Mouse (Mus musculus): ENCODE measurements around the gene Wdr25.
"Not testable (repeated sequence)": the region's sequence is repeated elsewhere in the genome, so short reads cannot be mapped to it uniquely, and the experiment has no call there.

Wdr25 gene

GRCm38 (mm10) chr12:108892989-108893714 is at the start of gene Wdr25:
TSS of gene Wdr25 (plus strand) at chr12:108893631.
- in situ Hi-C loops (cut with MboI): no loop called here

DNA sequence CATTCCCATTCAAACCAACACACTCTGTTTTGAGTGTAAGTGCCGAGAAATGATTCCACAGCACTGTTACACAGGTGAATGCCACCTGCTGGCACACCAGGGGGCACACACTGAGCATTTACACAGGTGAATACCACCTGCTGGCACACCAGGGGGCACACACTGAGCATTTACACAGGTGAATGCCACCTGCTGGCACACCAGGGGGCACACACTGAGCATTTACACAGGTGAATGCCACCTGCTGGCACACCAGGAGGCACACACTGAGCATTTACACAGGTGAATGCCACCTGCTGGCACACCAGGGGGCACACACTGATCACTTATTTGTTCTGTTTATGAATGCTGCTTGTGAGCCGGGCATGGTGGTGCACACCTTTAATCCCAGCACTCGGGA is 45.4 kb upstream of the Wdr25 start:
- in situ Hi-C loops (cut with MboI): not testable (repeated sequence)

DNA sequence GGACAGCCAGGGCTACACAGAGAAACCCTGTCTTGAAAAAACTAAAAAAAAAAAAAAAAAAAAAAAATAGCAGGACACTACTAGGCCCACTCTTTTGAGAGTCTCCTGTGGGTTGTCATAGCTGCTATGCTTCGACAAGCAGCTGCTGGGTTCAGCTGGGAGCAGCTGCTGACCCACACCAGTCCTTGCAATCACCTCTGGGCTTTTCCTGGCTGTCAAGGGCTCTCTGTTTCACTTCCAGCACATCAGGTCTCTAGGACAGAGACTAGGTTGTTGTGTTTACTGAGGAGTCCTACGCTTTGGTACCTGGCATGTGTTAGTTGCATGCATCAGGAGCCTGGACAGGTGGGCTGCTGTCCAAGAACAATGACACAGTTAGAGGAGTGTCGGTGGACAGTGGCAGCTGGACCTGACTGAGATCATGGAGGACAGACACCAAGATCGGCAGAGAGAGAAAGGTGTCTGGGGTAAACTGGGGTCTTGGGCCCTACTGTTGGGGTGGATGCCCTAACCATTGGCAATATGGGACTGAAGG is 43.9 kb upstream of the Wdr25 start:
- in situ Hi-C loops (cut with MboI): no loop called here

DNA sequence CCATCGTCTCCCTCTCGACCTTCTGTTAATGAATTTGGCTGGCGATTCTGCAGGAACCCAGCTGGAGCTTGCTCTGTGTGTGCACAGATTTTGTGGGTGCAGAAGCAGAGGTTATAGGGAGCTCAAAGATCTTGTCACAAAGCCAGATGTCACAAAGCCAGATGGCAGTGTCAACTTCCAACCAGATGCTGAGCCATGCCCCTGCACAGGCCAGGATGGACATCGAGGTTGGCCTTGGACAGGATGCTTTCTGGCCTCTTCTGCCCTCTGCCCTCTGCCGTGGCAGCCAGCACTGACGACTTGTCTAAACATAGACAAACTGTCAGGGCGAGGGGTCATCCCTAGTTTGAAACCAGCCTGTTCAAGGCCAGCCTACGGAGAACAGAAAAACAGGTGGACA is 43.3 kb upstream of the Wdr25 start:
- in situ Hi-C loops (cut with MboI): no loop called here

DNA sequence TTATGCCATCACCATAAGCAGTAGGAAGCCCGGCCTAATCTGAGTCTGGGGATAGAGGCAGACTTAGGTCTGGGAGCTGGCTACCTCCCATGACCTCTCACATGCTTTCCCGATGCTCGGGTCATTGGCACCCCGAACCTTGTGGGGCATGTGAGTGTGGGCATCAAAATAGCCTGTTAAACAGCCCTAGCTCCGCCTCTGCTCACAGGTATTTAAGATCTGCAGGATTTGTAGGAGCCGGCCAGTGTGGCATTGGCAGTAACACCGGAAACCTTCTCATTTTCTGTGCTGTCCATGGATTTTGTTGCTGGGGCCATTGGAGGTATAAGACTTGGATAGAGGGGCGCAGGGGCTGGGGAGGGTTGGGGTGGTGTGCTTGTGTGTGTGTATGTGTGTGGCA is 42.5 kb upstream of the Wdr25 start:
- in situ Hi-C loops (cut with MboI): no loop called here

DNA sequence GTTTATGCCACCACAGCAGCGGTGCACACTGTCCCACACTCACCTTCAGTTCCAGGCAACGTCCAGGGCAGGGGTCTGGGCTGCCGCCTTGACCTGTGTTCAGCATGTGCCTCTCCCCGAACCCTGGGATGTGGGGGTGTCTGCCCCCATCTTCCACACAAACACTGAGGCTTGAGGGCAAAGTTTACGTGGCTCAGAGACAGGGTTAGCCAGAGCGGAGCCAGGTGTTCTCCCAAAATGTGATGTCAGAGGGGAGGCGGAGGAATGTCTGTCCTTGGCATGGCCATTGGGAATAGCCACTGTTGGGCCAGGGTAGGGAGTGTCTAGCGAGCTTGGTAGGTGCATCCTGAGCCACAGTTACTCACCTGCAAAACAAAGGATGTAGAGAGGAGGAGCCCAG is 40.6 kb upstream of the Wdr25 start:
- in situ Hi-C loops (cut with MboI): no loop called here

GRCm38 (mm10) chr12:108855081-108855480 is 38.4 kb upstream of the Wdr25 start:
- in situ Hi-C loops (cut with MboI): no loop called here

GRCm38 (mm10) chr12:108856186-108856585 is 37.2 kb upstream of the Wdr25 start:
- in situ Hi-C loops (cut with MboI): no loop called here

DNA sequence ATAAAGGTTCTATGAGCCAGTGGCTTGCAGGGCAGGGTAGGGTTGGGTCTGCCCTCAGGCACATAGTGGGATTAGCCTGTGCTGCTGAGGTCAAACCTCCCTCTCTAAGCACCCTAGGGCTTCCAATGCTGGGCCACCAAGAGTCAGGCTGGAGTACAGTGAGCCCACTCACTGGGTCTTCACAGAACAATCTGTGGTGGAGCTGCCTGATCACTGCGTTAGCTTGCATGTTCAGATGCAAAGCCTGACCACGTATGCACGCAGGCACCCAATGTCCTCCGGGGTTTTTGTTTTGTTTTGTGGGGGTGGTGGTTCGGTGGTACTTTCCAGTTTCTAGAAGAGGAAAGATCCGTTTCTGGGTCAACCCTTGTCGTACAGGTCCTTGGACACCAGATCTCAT is 36.3 kb upstream of the Wdr25 start:
- in situ Hi-C loops (cut with MboI): no loop called here

GRCm38 (mm10) chr12:108857589-108858184 is 35.7 kb upstream of the Wdr25 start:
- in situ Hi-C loops (cut with MboI): no loop called here

GRCm38 (mm10) chr12:108858486-108858885 is 34.9 kb upstream of the Wdr25 start:
- in situ Hi-C loops (cut with MboI): no loop called here

- in situ Hi-C loops (cut with MboI): no loop called here
Observed at GRCm38 (mm10) chr12:108865007-108865494, 28.4 kb upstream of the Wdr25 start.

GRCm38 (mm10) chr12:108869575-108869974 is 23.9 kb upstream of the Wdr25 start:
- in situ Hi-C loops (cut with MboI): no loop called here

DNA sequence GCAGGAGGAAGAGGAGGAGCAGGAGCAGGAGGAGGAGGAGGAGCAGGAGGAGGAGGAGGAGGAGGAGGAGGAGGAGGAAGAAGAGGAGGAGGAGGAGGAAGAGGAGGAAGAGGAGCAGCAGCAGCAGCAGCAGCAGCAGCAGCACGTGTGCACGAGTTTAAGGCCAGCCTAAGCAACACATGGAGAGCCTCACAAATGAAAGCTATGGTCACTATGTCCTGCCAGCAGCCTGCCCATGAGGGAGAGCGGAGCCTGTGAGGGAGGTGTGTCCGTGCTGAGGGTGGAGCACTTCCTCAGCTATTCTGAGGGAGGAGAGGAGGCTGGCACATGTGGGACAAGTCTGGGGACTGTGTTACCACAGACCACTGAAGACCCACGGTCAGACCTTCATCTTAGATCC is 20.3 kb upstream of the Wdr25 start:
- in situ Hi-C loops (cut with MboI): no loop called here

- in situ Hi-C loops (cut with MboI): no loop called here
Observed at GRCm38 (mm10) chr12:108879138-108879537, 14.3 kb upstream of the Wdr25 start.

- in situ Hi-C loops (cut with MboI): no loop called here
Observed at GRCm38 (mm10) chr12:108880606-108881005, 12.8 kb upstream of the Wdr25 start.

DNA sequence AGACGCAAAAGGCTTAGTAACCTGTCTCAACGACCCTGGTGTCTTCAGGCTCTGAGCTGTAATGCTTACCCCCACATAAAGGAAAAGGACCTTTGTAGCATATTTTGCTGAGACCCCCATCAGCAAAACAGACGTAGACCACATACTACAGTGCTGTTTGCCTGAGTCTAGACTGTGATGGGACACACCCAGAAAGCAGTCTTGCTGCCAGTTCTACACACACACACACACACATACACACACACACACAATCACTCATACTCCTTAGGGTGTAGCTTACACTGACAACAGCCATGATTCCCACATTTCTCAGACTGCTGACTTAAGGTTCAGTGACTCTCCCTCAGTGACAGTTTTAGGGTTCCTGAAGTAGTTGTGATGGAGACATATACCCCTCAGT is 12.2 kb upstream of the Wdr25 start:
- in situ Hi-C loops (cut with MboI): no loop called here

GRCm38 (mm10) chr12:108882776-108883175 is 10.7 kb upstream of the Wdr25 start:
- in situ Hi-C loops (cut with MboI): no loop called here

- in situ Hi-C loops (cut with MboI): no loop called here
Observed at GRCm38 (mm10) chr12:108885906-108886305, 7.5 kb upstream of the Wdr25 start.

- in situ Hi-C loops (cut with MboI): no loop called here
Observed at GRCm38 (mm10) chr12:108887077-108887476, 6.4 kb upstream of the Wdr25 start.

DNA sequence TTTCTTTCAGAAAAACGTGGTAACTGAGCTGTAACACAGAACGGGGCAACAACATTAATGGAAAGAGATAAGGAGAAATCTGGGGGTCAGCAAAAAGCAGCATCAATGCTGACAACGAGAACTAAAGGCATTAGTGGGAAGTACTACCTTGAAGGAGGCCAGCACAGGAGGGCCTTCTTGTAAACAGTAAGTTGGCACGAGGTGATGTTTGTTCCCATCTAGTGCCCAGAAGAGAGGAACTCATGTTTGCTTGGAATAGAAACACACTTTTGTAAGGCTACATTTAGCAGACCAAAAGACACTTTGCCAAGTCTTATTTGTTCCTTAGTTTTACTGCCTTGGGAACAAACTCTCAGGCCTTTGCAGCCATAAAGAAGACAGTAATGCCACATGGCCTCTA is 4.8 kb upstream of the Wdr25 start:
- in situ Hi-C loops (cut with MboI): no loop called here

DNA sequence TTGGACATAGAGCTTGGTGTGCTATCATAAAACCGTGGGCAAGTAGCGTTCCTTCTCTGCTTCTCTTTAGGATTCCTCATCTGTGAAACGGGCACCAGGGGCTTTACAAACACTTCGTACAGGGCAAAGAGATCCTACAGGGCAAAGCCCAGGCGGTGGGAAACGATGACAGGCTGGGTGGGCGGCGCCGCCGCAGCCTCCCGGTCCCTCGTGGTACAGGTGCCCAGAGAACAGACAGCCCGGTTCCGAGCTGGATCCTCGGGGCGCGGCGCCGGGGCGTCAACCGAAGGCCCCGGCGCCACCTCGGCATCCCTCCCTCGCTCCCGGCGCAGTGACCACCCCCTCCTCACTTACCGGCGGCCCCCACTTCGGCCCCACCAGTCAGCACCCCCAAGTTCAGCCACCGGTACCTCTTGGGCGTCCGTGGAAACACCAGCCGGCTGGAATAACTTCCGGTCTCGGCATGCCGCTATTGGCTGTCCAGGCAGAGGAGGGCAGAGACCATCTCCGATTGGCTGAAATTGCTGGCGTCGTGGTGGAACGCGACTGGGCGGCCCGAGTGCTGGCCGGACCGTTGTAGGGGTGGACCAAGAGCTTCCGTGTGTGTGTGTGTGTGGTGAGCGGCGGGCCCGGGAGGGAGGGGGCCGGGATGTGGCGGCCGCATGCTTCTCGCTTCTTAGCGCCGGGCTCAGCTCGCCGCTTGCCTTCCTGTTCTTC is 442 bp downstream of the Wdr25 start, which contains the start of gene Wars:
TSS of gene Wars (minus strand) at position 460 of the 717 bp plus-strand sequence.
- in situ Hi-C loops (cut with MboI): no loop called here

DNA sequence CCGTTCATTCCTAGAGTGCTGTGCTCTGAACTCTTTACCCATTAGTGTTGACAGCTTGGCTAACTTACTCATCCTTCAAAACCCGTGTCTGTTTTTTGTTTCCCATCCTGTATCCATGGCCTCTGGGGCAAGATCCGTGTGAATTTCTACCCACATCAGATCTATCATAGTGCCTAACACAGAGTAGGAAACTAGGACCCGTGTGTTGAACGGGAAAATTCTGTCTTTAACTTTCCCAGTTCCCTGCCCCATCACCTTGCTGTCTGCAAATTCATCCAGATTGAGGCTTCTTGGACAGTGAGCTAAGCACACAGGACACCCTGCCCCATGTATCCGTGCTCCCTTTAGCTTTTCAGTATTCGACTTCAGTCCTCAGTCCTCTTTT is 993 bp downstream of the Wdr25 start:
- in situ Hi-C loops (cut with MboI): no loop called here
